Mouse (Mus musculus) T-helper 2 cell (primary cell): ENCODE measurements around the gene Elmod2.

Experiments
- in situ Hi-C: fragments of 300-600 bp; cut with MboI, MseI; formaldehyde crosslinking; loops from one replicate; pipeline ENCODE4 v1.15.1; 2025; ENCODE audit warnings: high pct_unique_total_duplicates

Gene Elmod2

GRCm38 (mm10) chr8:83278431-83278830, 53.9 kb downstream of the Elmod2 start:
- in situ Hi-C loops: no loop called here

DNA sequence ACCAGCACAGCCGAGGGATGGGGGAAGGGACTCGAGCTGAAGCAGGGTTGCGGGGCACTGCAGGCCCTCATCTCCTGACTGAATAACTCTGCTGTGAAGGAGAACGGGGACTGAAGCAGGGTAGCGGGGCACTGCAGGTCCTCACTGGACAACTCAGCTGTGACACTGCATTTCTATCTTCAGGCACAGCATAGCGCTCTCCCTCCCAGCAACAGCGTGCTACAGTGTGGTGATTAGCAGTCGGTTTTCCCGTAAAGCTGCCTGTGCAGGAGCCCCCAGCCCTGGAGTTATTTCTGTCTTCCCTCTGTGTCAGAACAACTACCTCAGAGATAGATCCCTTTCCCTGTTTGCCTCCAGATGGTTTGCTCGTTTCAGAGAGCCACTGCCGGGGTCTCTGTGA, 57.8 kb downstream of the Elmod2 start:
- in situ Hi-C loops: no loop called here

DNA sequence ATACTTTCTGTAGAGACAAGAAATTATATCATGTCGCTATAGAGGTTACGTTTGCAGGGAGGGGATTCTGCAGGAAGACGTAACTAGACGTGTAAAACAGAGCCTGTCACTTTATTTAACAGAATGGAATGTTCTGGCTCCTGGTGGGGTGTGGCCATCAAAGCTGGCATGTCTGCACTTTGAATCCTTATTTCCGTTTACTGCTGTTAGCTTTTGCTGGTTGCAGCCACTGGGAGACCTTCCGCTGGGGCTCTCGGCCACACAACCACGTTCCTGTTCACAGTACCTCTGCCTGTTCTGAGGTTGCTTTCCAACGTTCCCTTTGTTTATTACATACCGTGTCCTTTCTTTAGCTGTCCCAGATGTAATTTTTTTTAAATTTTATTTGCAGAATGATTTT, 59.8 kb downstream of the Elmod2 start:
- in situ Hi-C loops: no loop called here

- in situ Hi-C loops: no loop called here
Observed at GRCm38 (mm10) chr8:83271172-83271571, 61.1 kb downstream of the Elmod2 start.
